Mouse (Mus musculus) adrenal gland, adult 8-10 months (tissue): ENCODE data around the gene Bbs1. TPM values are rescaled to one million over a fixed set of nuclear protein-coding genes. Genes with fewer than 3 reads are reported as not detected.
A peak's percentile ranks its signal among the peaks of the same experiment; 100 is the strongest.
"Not testable (repeated sequence)": the region's sequence is repeated elsewhere in the genome, so short reads cannot be mapped to it uniquely, and the experiment has no call there.

ENCODE experiments used
- DNase-seq: peaks from one replicate; pipeline ENCODE4 v3.0.0; 2022
- total RNA-seq, 4 experiments: library from RNA; stranded (reverse); gene quantifications; 2 replicates each; pipeline ENCODE4 v1.2.4; 2022

Bbs1 gene
- 10 to 100 TPM in 2 of 4 experiments, 1 to 10 TPM in 2; 6.9 to 23.3 (median 12.5) TPM for total RNA-seq

DNA sequence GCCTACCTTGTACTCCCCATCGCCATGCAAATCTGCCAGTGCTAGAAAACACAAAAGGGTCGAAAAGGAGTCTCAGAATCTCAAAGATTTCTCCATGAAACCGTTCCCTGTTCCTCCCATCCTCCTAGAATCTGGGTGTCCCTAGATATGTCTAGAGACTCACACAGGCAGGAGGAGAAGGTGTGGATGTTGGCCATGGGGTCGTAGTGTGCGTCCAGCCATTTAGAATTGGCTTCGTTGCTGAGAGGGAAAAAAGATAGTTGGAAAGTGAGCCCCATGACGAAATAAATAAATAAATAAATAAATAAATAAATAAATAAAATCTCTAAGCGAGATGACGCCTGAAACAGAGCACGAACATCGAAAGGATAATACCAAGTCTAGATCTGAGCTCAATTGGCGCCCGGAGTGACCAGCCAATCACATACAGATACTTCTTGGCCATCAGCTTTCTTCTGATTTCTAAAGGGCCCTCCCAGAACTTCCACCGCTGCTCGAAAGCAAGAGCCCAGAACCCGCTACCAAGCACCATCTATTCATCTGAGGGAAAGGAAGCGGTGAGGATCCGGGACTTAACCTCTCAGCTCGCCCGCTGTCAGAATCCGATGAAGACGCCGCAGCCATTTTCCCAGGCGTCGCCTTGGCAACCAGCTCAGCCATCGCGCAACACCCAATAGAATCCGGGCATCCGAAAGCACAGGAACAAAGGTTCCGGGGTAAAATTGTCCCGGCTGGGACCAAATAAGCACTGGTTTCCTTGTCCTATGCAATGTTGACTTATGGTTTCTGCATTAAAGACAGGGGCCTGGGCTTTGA, at the start of gene Bbs1:
Bbs1 (minus strand) TSS at position 650 of the 816 bp plus-strand sequence.
- DNase-seq: peak; percentile 55

DNA sequence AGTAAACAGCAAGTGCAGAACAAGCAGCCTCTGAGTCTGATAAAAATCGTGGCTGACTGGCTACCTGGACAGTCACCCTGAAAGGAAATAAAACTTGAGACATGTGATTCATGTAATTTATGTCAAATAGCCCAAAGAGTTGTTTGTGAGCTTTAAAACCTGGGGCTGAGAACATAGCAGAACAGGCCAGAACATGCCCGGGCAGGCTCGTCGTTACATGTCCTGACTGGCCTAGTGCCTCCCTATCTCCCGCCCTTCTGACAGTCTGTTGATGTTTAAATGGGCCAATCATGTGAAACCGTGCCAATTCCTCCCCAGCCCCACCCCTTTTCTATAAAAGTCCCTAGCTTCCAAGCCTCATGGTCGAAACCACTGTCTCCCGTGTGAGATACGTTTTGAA, 42.2 kb upstream of the Bbs1 start:
- not testable (repeated sequence) for DNase-seq

DNA sequence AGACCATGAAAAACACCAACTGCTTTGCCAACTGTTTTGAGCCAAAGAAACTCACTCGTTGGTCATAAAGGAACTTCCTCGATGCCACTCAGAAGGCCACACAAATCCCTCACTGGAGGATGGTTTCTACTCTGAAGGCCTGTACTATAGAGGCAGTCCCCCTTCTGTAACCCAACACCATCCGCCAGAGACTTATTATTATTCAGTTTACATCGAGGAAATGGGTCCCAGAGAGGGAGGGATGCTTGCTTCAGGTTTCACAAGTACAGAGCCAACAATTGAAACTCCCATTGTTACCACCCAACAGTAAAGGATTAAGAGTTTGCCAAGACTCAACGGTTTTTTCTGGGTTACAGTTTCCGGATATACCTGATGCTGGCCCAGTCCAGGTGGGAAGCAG, 39.1 kb upstream of the Bbs1 start:
- DNase-seq: no peak

DNA sequence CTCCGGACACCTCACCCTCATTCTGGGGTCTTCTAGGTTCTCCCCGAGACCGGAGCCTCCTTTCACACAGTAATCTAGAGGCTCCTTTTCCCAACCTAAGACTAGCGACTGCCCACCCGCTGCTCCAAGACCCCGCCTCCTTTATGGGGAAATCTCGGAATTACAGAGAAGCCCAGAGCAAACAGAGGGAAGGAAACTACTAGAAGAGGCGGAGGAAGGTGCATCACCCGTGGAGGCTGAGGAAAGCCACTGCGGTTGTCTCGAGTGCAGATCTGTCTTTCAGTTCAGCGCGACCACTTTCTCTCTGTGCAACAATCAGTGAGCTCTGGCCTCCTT, 36.8 kb upstream of the Bbs1 start:
- no peak for DNase-seq

DNA sequence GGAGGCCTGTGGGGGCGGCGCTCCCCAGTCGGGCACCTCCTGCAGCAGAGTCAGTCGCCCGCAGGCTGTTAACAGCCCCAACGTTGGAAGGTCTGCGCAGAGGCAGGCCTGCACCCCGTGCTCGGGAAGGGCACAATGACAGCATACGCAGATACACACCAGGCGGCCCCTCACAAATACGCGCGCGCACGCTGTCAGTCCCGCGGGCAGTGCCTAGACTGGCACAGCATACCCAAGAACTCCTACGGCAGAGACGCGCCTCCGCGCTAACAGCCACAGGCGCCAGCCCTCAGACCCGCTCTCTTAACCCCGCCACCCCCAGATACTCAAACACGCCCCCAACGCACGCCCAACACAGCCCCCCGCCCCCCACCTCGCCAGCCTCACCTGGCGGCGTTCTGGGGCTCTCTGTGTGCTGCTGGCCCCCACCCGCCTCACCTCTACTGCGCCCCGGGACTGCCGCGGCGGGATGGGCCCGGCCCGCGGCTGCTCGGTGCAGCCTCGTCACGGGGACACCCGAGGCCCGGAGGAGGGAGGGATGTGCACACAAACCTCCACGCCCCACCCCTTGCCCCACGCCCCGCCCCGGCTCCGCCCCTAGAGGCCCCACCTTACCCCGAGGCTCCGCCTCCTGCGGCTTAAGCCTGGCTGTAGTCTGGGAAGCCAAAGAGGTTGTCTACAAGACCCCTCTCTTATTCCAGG, 36.3 kb upstream of the Bbs1 start, which contains the start of gene Peli3:
Peli3 (minus strand) TSS at position 577 of the 702 bp plus-strand sequence.
- peak; percentile 71 for DNase-seq

DNA sequence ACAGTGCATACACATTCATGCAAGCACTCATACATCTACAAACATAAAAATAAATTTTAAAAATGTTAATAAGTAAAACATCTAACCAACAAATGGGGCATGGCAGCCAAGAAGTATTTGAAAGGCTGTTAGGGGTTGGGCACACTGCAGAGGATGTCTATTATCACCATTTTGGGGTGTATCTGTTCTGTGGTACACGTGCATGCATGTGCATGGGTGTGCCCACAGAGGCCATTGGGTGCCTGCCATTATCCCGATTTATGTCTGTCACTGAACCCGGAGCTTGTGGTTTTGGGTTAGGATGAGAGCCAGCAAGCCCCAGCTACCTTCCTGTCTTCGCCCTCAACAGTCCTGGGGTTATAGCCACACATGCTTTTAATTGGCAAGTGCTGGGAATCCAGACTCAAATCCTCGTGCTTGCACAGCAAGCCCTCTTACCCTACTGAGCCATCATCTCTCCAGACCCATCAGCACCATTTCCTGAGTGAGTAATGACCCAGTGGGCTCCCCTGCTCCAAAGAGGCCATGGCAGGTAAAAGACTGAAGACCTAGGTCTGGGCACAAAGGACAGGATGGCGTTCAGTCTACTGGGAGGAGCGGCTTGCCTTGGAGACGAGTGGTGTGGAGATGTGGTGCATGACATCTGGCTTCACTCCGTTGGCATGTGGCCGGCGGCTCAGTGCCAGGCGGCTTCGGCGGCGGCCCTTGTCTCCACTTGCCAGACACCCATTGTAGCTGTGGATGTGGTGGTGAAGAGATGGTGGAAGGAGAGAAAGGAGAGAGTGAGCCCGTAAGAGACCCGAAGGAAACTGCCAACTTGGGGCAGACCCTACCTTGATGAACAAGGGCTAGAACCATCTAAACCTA, 31.2 kb upstream of the Bbs1 start:
- DNase-seq: no peak

DNA sequence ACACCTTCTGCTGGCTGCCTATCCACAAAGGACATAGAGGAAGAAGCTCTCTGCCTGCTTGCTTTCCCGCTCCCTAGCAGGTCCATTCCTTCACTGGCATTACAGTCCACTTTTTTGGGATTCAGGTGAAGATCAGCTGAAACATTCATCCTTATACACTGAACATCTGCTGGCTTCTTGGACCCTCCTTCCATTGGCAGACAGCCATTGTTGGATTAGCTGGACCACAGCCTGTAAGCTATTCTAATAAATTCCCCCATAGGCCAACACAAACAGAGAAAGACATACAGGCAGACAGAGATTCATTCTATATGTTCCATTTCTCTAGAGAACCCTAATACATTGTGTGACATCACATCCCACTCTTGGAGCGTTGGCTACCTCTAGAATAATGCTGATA, 30.5 kb upstream of the Bbs1 start:
- DNase-seq: no peak

DNA sequence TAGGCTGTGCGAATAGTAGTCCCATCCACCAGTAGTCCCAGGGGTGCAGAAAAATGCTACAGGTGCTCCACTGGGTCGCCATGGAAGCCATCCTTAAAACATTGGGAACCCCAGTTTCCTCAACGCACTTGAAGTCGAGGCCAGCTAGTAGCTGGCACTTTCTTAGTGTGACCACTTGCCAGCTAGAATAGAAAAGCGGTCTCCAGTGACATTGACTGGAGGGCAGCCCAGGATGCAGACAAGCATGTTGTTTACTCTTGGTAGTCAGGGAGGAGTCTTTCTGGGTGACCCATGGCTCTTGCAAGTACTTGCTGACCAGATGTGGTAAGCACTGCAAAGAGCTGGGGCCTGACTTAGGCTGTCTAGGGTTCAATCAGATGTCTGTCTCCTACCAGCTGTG, 22.4 kb upstream of the Bbs1 start:
- no peak for DNase-seq

DNA sequence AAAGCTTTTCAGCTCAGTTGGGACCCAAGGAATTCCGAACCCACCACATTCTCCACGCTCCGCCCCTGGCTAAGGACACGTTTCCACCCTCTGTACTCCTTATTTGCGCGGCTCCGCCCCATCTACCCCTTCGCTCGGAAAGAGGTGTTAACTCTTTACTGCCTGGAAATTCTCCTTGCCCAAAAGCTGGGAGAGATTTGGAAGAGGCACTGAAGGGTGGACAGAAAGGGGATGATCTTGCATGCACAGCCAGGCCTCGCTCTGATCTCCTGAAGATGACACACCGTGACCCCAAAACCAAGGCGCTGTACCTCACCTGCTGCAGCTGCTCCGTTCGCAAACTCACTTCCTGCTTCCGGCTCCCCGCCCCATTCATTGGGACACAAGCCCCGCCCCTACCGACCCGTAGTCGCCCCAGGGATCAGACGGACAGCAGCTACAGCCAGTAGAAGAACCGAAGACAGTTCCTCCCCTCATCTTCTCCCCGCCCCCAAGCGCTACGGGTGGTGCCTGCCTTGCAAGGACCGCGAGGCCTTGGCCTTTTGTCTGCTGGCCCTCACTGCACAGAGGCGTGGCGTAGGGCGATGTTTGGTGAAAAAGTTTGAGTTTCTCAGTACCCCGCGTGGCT, 21.6 kb upstream of the Bbs1 start, which contains the start of gene Dpp3:
Dpp3 (minus strand) TSS at position 384 of the 628 bp plus-strand sequence.
- DNase-seq: peak; percentile 99

DNA sequence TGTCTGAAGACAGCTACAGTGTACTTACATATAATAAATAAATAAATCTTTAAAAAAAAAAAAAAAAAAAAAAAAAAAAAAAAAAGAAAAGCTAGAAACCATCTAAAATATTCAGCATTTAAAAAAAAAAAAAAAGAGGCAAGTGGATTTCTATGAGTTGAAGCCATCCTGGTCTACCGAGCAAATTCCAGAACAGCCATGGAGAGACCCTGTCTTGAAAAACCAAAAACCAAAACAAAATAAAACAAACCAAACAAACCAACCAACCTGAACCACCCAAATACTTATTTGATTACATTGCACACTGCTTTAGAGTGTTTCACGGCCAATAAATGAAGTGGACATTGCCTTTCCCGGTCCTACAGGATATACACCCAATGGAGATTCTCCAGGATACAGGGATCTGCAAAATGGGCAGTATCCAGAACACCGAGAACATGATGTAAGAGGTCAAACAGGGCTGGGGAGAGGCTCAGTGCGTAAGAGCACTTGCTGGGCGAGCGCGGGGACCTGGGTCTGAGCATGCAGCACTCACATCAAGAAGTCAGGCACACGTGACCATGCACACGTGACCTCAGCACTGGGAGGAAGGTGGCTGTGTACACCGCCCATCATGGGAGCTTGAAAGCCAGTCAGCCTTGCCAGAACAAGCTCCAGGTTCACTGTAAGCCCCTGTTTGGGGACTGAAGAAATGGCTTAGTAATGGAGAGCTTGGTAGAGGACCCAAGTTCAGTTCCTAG, 18.9 kb upstream of the Bbs1 start:
- DNase-seq: no peak

DNA sequence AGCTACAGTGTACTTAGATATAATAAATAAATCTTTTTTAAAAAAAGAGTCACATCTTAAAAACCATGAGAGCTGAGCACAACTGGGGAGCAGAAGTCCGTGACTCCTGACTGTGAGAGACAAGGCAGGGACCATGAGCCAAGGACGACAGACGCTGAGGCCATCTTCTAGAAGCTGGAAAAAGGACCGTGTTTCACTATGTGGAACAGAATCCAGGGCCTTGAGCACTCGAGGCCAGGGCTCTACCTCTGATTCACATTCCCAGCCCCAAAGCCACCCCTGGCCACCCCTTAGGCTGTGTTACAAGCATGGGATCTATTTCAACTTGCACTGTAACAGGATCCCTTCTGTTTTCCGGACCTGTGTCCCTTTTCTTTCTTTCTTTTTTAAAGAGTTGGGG, 13.2 kb upstream of the Bbs1 start:
- DNase-seq: peak; percentile 59

DNA sequence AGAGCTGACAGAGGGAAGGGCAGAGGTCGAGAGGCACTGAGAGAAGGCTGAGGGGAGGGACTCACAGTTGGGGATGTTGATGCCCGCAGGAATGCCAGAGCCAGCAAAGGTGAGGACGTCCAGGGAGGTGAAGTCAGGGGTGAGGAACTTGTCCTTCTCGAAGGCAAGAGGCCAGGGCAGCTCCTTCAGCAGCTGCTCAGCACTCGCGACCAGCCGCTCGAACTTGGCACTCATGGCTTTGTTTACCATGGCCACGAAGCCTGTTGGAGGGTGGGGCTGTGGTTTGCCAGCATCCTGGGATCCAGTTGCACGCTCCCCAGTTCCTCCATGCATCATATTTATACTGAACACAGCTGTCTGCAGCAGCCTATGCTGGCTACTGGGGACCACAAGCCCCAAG, 10.4 kb upstream of the Bbs1 start:
- no peak for DNase-seq

DNA sequence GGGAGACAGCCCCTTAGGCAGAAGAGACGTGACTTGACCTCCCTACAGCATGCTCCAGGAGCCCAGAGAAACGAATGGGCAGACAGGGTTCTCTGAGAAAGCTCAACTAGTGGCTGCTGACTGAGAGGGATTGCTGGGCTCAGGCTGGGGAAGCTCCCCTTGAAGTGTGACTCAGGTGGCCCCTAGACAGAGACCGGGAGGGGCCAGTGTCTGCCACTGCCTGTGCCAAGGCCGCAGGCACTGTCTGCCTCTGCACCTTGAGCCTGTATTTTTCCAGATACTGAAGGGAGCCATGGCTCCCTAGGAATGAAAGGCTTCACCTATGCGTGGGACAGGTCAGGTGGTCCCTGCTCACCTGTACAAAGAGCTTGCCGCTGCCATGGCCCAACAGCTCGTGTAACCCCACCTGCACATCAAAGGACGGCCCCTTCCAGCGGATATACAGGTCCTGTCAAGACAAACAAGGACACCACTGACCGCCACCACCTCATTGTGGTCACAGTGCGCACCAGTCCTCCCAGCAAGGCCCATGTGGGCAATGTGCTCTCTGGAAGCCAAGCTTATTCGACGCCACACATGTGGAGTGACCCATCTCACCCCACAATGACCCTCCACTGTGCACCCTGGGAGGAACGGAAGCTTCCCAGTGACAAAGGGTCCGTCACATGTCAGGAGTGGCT, 9.6 kb upstream of the Bbs1 start:
- DNase-seq: peak; percentile 56

DNA sequence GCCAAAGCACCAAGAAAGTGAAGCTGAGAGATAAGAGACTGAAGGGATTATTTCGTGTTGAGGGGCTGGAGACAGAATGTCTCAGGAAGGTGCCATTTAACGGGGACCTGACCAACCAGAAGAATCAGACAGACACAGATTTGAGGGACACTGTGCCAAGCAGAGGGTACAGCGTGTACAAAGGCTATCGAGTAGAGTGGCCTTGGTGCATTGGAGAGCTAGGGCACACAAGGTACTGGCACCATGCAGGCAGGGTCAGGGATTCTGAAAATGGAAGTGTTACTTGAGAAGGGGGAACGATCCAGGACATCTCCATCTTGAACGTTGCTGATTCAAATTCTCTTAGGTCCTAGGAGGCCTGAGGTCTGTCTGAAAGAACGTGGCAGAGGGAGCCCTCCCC, 2.9 kb upstream of the Bbs1 start:
- no peak for DNase-seq

DNA sequence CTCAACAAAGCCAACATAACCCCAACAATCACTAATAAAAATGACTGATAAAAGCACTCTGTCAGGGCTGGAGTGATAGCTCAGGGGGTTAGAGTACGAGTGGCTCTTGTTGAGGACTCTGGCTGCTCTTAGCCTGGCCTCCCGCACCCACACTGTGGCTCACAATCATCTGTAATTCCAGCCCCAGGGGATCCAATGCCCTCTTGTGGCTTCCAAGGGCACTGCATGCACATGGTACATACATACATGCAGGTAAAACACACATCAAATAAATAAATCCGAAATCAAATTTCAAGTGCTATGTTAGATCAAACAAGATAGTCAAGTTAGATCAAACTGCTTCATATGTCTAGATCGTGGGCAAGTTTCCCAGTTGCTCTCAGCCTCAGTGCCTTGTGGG, 1.7 kb upstream of the Bbs1 start:
- no peak for DNase-seq

DNA sequence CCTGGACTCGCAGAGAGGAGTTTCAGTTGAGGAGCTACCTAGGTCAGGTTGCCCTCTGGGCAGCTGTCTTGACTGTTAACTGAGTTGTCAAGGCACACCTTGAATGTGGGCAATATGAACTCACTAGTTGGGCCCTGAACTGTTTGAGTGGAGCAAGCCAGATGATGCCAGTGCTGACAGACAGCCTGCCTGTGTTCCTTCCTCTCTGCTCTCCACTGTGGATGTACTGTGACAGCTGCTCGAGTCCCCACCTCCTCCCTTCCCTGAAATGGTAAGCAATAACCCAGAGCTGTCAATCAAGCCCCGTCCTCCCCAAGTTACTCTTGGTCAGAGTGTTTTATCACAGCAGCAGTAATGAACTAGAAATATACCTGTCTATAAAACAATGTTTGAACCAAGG, 6.5 kb downstream of the Bbs1 start:
- DNase-seq: no peak

DNA sequence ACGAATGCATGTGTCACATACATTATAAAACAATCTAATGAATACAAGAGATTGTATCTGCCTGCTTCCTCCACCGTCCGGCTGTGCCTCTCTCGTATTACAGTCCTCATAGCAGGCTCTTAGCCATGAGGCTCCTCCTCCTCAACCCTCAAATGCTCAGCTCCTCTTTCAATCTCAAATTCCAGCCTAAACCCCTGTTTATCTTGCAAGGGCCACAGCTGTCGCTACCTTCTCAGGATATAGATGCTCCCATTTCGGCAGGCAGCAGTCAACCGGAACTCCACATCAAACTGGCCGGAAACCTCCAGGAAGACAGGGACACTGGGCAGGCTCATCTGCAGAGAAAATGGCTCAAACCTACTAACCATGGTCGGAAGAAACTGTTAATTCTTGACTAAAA, 7.5 kb downstream of the Bbs1 start:
- no peak for DNase-seq

DNA sequence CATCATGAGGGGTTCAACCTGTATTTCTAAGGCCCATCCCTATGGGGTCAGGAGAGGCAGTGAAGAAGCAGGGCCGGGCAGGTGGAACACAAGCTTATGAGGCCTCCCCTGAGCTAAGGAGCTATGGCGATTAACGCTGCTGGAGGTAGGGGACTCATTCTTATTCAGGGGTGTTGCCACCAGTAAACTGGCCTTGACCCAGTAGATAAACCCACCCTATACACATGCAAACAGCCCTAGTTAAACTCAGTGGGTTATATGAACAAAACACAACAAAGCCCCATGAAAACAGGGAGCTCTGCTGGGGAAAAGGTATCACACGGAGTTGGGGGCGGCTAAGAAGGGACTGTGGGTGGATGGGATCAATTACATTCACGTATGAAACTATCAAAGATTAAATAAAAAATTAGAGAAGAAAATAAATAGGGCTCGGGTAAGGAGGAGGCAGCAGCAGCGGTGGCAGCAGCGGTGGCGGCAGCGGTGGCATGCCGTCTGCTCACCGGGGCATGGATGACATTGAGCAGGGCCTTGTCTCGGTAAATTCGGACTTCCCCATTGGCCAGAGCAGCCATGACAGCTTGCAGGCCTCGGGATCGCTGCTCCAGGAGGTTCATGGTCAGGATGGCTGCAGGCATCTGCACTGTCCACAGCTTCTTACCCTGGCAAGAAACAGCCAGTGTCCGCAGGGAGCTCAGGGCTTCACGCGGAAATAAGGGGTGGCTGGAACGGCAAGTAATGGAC, 9.5 kb downstream of the Bbs1 start:
- DNase-seq: no peak

DNA sequence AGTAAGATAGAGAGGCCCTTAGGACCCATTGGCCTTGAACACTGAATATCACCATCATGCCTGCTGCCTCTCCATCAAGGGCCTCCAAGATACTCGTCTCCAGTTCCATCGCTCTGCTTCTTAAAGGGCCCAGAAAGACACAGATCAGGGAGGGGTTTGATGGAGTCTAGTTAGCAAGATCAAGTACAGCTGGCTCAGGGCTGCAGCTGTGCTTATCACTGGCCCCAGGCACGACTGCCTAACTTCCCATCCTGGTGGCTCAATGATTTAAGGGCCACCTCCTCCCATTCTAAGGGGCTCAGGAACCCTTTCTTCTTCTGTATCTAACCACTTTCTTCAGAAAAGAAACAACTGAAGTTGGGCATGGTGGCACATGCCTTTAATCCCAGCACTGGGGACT, 14.6 kb downstream of the Bbs1 start:
- no peak for DNase-seq

DNA sequence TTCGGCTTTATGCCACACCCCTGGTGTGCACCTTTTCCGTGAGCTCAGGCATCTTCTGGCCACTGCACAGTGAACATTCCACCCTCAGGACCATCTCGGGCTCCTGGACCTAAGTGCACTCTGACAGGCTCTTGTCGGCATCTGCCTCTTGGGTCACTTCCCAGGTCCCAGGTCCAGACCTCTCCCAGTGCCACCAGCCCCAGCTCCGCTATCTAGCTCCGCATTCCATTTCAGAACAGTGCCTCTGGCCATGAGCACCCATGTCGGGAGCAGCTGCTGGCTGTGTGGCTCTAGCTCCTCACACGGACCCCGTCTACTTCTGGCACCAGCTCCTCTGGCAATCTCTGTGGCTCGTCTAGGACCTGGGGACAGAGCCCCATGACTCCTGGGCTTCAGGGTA, 16.6 kb downstream of the Bbs1 start:
- DNase-seq: no peak
